Mouse (Mus musculus) limb, embryonic 15.5 days (tissue): Measurements from ENCODE around the gene Sde2. TPM values are rescaled to one million over a fixed set of nuclear protein-coding genes. Genes with fewer than 3 reads are reported as not detected.
"Not testable (repeated sequence)": the region's sequence is repeated elsewhere in the genome, so short reads cannot be mapped to it uniquely, and the experiment has no call there.

Source experiments
- ATAC-seq: fragments of 200-750 bp; cut with Nextera tagmentation; 2 replicates; pipeline ENCODE4 v1.8.0; 2017; ENCODE audit warnings: low read depth, moderate TSS enrichment; ENCODE audit not compliant: insufficient number of reproducible peaks, low FRiP score, low TSS enrichment
- H3K27ac ChIP-seq: fragments of 300-500 bp; sonication (generic); 2 replicates; pipeline ENCODE4 v1.5.1; 2015; ENCODE audit warnings: moderate library complexity, mild to moderate bottlenecking, inconsistent platforms
- H3K27me3 ChIP-seq: fragments of 300-500 bp; sonication (generic); 2 replicates; pipeline ENCODE4 v1.6.1; 2015; ENCODE audit warnings: inconsistent platforms
- H3K36me3 ChIP-seq: fragments of 300-500 bp; sonication (generic); 2 replicates; pipeline ENCODE4 v1.6.1; 2015; ENCODE audit warnings: inconsistent platforms
- H3K4me1 ChIP-seq: fragments of 300-500 bp; sonication (generic); 2 replicates; pipeline ENCODE4 v1.6.1; 2015; ENCODE audit warnings: inconsistent platforms
- H3K4me2 ChIP-seq: fragments of 300-500 bp; sonication (generic); 2 replicates; pipeline ENCODE4 v1.6.1; 2015; ENCODE audit warnings: mild to moderate bottlenecking, inconsistent platforms
- H3K4me3 ChIP-seq: fragments of 300-500 bp; sonication (generic); 2 replicates; pipeline ENCODE4 v1.5.1; 2015; ENCODE audit warnings: mild to moderate bottlenecking, inconsistent platforms
- H3K9ac ChIP-seq: fragments of 300-500 bp; sonication (generic); 2 replicates; pipeline ENCODE4 v1.6.1; 2015; ENCODE audit warnings: inconsistent platforms
- H3K9me3 ChIP-seq: fragments of 300-500 bp; sonication (generic); 2 replicates; pipeline ENCODE4 v1.6.1; 2016; ENCODE audit warnings: inconsistent platforms
- WGBS: fragments of 180-500 bp; shearing (Covaris S2); methylation state at CpG from one replicate; pipeline ENCODE4 v1.1.7; 2015; 5-methylcytosine and 5-hydroxymethylcytosine counted together
- polyA plus RNA-seq: library from polyadenylated mRNA; unstranded; fragments of >200 nt; fragmentation: Nextera tagmentation; extraction: Ambion mirVana; gene quantifications from 2 replicates; pipeline ENCODE4 v1.2.1, GENCODE M21; 2015

The Sde2 gene
- polyA plus RNA-seq, 1 experiment from 2014 or later, result 37.0 TPM

DNA sequence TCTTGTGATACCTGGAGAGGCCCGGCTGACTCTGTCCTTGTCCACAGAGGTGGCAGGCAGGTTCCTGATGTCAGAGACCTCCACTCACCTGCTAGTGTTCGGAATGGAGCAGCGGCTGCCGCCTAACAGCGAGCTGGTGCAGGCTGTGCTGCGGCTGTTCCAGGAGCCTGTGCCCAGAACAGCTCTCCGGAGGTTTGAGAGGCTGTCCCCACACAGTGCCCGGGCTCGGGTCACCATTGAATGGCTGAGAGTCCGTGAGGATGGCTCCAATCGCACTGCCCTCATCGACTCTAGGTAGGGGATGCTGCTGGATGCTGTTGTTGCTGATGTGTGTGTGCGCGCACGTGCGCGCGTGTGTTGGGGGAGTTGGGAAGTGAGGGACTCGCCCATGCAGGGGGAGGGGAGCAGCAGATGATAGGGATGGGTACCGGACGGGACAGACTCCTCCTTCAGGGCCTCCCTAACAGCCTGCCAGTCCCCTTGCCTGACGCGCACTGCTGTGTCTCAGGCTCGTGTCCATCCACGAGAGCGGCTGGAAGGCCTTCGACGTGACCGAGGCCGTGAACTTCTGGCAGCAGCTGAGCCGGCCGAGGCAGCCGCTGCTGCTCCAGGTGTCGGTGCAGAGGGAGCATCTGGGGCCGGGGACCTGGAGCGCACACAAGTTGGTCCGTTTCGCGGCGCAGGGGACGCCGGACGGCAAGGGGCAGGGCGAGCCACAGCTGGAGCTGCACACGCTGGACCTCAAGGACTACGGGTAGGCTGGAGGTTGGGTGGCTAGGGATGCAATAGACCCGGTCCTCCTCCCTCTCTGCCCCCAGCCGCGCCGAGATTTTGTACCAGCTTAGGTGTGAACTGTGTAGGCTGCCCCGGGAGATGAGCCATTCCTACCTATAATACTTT, 43.4 kb downstream of the Sde2 start:
- H3K36me3 ChIP-seq, H3K9me3 ChIP-seq, H3K27ac ChIP-seq, H3K4me1 ChIP-seq, H3K9ac ChIP-seq, ATAC-seq: not testable (repeated sequence)
- Histone ChIP-seq H3K4me2 (peak overlapping the region; percentile 31), H3K27me3 (peaks cover 45% of the 10 kb centered on the region), H3K4me3 (peak overlapping the region; percentile 12)
- 6% methylated on average over 46 of the region's 51 CpGs for WGBS

DNA sequence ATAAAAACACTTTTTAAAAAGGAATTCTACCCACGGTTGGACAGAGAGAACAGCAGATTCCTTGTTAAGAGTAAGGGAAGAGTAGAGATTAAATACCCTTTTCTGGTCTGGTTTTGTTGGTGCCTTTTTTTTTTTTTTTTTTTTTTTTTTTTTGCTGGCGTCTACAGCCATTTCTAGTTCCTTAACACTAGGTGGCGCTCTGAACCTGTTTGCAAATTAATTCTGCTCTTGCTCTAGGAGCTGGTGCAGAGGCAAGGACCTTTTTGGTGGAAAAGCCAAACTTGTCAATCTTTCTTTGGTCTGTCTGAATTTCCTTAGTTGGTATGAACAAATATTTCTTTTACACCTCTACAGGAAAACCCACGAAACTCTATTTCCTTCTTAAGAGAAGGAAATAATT, 50.2 kb downstream of the Sde2 start:
- WGBS, result under 1% methylated on average over 4 of the region's 4 CpGs
- peaks cover 14% of the 10 kb centered on the region for H3K4me1 ChIP-seq
- no peak overlapping the region for H3K4me3 ChIP-seq
- H3K36me3 ChIP-seq, result peaks cover 4% of the 10 kb centered on the region
- H3K4me2 ChIP-seq, result no peak overlapping the region
- peaks cover 1% of the 10 kb centered on the region; the same call in 1 of the 2 replicates for H3K27me3 ChIP-seq
- H3K9ac ChIP-seq, result no peak overlapping the region
- H3K27ac ChIP-seq, result no peak overlapping the region
- H3K9me3 ChIP-seq, result no peaks in the 10 kb centered on the region
- no peak for ATAC-seq

DNA sequence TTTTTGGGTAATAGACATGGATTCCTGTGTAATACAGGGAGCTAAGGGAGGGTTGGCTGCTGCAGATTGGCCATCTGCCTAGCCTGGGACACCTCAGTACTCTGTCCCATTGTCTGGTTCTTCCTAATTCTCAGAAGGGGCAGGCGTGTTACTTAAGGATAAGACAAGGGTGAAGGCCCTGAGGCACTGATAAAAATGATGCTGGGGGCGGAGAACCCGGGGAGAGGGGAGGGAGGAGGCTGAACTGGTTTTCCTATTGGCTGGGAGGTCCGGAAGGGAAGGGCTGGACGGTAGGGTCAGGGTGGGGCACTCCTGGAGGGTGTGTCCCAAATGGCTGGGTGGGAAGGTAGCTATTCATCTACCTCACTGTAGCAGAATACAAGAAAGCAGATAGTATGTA, 52.0 kb downstream of the Sde2 start:
- Histone ChIP-seq H3K4me1 (peaks cover 18% of the 10 kb centered on the region), H3K9ac (no peak overlapping the region), H3K36me3 (peaks cover 23% of the 10 kb centered on the region), H3K9me3 (no peaks in the 10 kb centered on the region), H3K4me2 (no peak overlapping the region), H3K27me3 (no peaks in the 10 kb centered on the region), H3K27ac (no peak overlapping the region), H3K4me3 (no peak overlapping the region)
- ATAC-seq, result no peak
- 35% methylated on average over 5 of the region's 5 CpGs for WGBS

DNA sequence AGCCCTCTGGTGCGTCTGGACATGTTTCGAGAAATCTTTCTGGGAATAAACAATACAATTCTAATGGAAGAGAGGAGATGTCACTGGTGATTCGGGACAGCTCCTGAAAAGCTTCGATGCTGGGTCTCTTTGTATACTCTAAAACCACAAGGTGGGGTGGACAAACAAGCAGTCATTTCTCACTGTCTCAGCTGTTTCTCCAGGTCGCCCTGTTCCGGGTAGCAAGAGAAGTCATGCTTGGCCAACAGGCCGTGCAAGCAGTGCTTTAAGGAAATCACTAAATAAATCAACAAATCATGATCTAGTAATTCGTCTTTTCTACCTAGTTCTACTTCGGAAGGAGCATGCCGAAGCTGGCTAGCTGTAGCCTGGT, 52.7 kb downstream of the Sde2 start:
- H3K4me3 ChIP-seq, result peak overlapping the region; percentile 87
- peaks cover 30% of the 10 kb centered on the region for H3K36me3 ChIP-seq
- no peaks in the 10 kb centered on the region for H3K9me3 ChIP-seq
- H3K27me3 ChIP-seq, result no peaks in the 10 kb centered on the region
- H3K4me2 ChIP-seq, result peak overlapping the region; percentile 72
- WGBS, result 34% methylated on average over 10 of the region's 10 CpGs
- no peak overlapping the region for H3K9ac ChIP-seq
- no peak; the same call in 1 of the 2 replicates for ATAC-seq
- peak overlapping the region; percentile 90 for H3K27ac ChIP-seq
- peaks cover 18% of the 10 kb centered on the region for H3K4me1 ChIP-seq

DNA sequence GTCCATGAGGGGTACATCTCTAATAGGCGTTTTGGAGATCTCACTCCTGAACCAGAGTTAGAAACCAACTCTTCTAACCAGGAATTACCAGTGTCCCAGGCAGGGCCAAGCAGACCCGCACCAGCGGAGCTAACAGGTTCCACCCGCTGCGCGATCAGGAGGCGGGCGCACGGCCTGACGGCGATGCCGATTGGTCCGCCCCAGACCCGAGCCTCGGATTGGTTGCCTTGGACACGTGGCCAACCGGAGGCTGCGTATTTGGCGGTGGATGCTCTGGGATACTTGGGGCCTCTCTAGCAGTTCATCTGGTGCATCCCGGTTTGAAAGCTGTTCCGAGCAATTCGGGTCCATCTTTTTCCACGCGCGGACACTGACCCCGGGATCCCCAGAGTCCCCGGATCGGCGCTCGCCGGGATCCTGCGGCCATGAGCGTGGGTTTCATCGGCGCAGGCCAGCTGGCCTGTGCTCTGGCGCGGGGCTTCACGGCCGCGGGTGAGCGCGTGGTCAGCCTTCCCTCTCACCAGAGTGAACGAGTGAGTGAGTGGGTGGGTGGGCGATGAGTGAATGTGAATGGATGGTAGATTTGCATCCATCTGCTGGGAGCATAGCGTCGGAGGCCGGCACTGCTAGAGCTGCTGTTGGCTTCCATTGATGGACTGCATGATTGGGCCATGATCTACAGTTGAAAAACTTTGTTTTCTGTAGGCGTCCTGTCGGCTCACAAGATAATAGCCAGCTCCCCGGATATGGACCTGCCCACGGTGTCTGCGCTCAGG, 53.3 kb downstream of the Sde2 start, which contains the start of gene Pycr2:
Gene Pycr2, plus strand, starts transcription at position 255 of the 776 bp plus-strand sequence.
- Histone ChIP-seq H3K27ac (peak within 1 kb of the TSS; percentile 90), H3K9ac (peak within 1 kb of the TSS; percentile 85), H3K4me1 (peaks cover 18% of the 10 kb centered on the region), H3K36me3 (peaks cover 36% of the 10 kb centered on the region), H3K4me3 (peak within 1 kb of the TSS; percentile 87), H3K27me3 (no peaks in the 10 kb centered on the region), H3K4me2 (peak within 1 kb of the TSS; percentile 72), H3K9me3 (no peaks in the 10 kb centered on the region)
- ATAC-seq, result peak; percentile 97
- under 1% methylated on average over 52 of the region's 52 CpGs for WGBS

DNA sequence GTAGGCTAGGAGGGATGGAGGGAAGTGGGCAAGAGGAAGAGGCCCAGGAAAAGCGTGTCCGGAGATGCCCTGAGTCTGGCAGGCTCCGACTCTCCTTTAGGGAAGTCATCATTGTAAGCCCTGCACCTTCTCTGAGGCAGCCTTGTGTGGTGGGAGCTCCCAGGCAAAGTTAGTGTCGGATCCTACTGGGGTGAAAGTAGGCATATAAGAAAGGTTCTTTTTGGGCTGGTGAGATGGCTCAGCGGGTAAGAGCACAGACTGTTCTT, 53.8 kb downstream of the Sde2 start:
- no peak for ATAC-seq
- peak overlapping the region; percentile 85 for H3K9ac ChIP-seq
- peak overlapping the region; percentile 72 for H3K4me2 ChIP-seq
- peak overlapping the region; percentile 87 for H3K4me3 ChIP-seq
- H3K27ac ChIP-seq, result peak overlapping the region; percentile 90
- no peaks in the 10 kb centered on the region for H3K9me3 ChIP-seq
- no peaks in the 10 kb centered on the region for H3K27me3 ChIP-seq
- peaks cover 18% of the 10 kb centered on the region for H3K4me1 ChIP-seq
- H3K36me3 ChIP-seq, result peaks cover 40% of the 10 kb centered on the region
- WGBS, result 4% methylated on average over 5 of the region's 5 CpGs

DNA sequence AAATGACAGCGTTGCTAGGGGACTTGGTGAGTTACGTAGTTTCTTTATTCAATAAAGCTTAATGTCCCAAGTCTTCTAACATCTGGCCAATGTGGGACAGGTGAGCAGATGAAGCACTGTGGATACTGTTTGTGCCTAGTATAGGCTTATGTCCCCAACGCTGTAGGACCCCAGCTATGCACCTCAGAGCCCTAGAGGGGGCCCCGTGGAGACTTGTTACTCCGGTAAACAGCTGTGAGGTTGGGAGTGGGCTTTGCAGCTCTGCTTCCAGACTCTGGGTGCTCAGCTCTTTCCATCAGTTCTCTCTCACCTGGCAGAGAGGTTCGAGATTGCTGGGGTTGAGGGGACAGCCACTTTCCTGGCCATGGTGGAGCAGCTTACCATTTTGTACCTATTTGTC, 54.4 kb downstream of the Sde2 start:
- no peak for ATAC-seq
- no peaks in the 10 kb centered on the region for H3K9me3 ChIP-seq
- H3K27ac ChIP-seq, result no peak overlapping the region
- peaks cover 18% of the 10 kb centered on the region for H3K4me1 ChIP-seq
- peaks cover 40% of the 10 kb centered on the region for H3K36me3 ChIP-seq
- peak overlapping the region; percentile 72 for H3K4me2 ChIP-seq
- H3K9ac ChIP-seq, result no peak overlapping the region; the same call in 1 of the 2 replicates
- peak overlapping the region; percentile 87 for H3K4me3 ChIP-seq
- 53% methylated on average over 6 of the region's 6 CpGs for WGBS
- H3K27me3 ChIP-seq, result no peaks in the 10 kb centered on the region

DNA sequence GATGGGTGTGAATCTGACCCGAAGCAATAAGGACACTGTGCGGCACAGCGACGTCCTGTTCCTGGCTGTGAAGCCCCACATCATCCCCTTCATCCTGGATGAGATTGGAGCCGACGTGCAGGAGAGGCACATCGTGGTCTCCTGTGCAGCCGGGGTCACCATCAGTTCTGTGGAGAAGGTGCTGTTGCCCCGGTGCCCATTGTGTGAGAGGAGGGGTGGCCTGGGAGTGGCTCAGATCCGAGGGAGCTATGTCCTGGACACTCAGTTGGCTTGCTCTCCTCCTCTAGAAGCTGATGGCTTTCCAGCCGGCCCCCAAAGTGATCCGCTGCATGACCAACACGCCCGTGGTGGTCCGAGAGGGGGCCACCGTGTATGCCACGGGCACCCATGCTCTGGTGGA, 54.9 kb downstream of the Sde2 start:
- peak overlapping the region; percentile 87; the same call in 1 of the 2 replicates for H3K4me3 ChIP-seq
- no peak overlapping the region for H3K27ac ChIP-seq
- no peak overlapping the region; the same call in 1 of the 2 replicates for H3K9ac ChIP-seq
- 94% methylated on average over 17 of the region's 17 CpGs for WGBS
- no peaks in the 10 kb centered on the region for H3K27me3 ChIP-seq
- peaks cover 40% of the 10 kb centered on the region for H3K36me3 ChIP-seq
- H3K4me1 ChIP-seq, result peaks cover 18% of the 10 kb centered on the region
- no peak for ATAC-seq
- H3K4me2 ChIP-seq, result no peak overlapping the region
- H3K9me3 ChIP-seq, result no peaks in the 10 kb centered on the region

DNA sequence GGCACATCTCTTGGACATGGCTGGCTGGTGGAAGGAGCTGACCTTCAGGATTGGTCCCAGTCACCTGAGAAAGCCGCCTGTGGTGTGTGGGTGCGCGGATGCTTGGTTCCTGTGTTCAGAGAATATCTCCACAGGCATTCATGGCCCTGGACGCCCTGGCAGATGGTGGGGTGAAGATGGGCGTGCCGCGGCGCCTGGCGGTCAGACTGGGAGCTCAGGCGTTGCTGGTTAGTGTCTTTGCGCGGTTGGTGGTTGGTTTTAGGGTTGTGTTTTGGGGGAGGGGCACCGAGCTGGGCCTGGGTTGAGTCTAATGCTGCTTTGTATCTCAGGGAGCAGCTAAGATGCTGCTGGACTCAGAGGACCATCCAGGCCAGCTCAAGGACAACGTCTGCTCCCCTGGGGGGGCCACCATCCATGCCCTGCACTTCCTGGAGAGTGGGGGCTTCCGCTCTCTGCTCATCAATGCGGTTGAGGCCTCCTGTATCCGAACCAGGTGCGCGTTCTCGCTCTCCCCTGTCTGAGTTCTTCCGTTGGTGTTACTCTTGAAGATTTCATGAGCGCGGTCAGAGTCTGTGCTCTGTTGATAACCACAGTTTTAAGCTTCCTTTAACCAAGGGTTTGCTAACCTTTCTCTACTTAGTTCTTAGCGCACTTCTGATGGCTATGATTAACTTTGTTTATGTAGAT, 55.7 kb downstream of the Sde2 start:
- H3K36me3 ChIP-seq, result peaks cover 40% of the 10 kb centered on the region
- WGBS, result 91% methylated on average over 24 of the region's 24 CpGs
- H3K9ac ChIP-seq, result peak overlapping the region; percentile 4; the same call in 1 of the 2 replicates
- H3K4me2 ChIP-seq, result no peak overlapping the region
- H3K4me3 ChIP-seq, result no peak overlapping the region
- no peaks in the 10 kb centered on the region for H3K27me3 ChIP-seq
- no peak overlapping the region for H3K27ac ChIP-seq
- H3K9me3 ChIP-seq, result no peaks in the 10 kb centered on the region
- ATAC-seq, result no peak
- peaks cover 23% of the 10 kb centered on the region for H3K4me1 ChIP-seq

DNA sequence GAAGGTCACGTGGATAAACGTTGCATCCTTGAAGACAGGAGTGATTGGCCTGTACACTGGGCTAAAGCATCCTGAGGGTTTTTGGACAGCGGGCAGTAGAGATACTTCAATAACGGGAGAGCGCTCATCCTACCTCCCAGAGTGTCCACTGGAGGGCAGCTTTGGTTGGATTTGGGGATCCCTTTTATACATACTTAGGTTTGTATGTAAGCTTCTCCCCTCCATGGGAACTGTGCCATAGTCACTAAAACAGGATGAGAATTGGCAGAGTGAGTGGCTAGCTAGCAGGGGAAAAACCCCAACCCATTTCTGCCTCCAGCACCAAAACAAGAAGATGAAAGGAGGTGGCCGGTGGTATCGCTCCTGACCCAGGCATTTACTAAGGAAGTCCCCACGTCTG, 60.2 kb downstream of the Sde2 start:
- Histone ChIP-seq H3K27me3 (no peaks in the 10 kb centered on the region), H3K4me1 (peaks cover 34% of the 10 kb centered on the region), H3K9ac (no peak overlapping the region), H3K9me3 (no peaks in the 10 kb centered on the region), H3K4me2 (peak overlapping the region; percentile 41), H3K36me3 (peaks cover 35% of the 10 kb centered on the region), H3K27ac (peak overlapping the region; percentile 77), H3K4me3 (no peak overlapping the region)
- 37% methylated on average over 8 of the region's 8 CpGs for WGBS
- no peak for ATAC-seq

DNA sequence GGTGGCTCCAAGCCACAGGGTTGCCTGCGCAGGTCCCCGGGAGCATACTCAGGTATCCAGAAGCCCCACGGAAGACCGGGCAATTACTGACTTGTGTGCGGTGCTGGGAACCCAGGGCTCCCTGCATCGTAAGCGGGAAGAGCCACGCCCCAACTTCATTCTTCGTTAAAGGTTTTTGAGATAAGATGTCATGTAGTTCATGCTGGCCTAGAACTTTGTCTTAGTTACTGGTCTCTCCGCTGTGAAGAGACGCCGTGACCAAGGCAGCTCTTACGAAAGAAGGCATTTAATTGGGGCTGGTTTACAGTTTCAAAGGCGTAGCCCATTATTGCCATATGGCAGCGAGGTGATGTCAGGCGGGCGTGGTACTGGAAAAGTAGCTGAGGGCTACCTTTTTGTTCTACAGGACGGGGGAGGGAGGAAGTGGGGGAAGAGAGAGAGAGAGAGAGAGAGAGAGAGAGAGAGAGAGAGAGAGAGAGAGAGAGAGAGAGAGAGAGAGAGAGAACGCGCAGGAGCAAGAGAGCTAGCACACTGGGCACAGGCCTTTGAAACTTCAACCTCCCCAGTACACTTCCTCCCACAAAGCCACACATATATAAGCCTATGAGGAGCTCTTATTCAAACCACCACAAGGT, 60.8 kb downstream of the Sde2 start:
- peak overlapping the region; percentile 41 for H3K4me2 ChIP-seq
- 30% methylated on average over 20 of the region's 20 CpGs for WGBS
- H3K9me3 ChIP-seq, result no peaks in the 10 kb centered on the region
- peak overlapping the region; percentile 77 for H3K27ac ChIP-seq
- H3K36me3 ChIP-seq, result peaks cover 29% of the 10 kb centered on the region
- H3K4me1 ChIP-seq, result peaks cover 31% of the 10 kb centered on the region
- no peaks in the 10 kb centered on the region for H3K27me3 ChIP-seq
- no peak overlapping the region for H3K9ac ChIP-seq
- ATAC-seq, result no peak
- H3K4me3 ChIP-seq, result 0 out of 2 replicates have a peak overlapping the region, but pooled peaks have one; percentile 11
